Mouse (Mus musculus) liver, embryonic 16.5 days (tissue): ENCODE data around the gene Dph2. TPM values are rescaled to one million over a fixed set of nuclear protein-coding genes. Genes with fewer than 3 reads are reported as not detected.

Source experiments
- ATAC-seq: fragments of 200-750 bp; cut with Nextera tagmentation; 2 replicates; pipeline ENCODE4 v1.8.0; 2017; ENCODE audit warnings: low read depth, mild to moderate bottlenecking, moderate number of reproducible peaks, moderate library complexity
- H3K27ac ChIP-seq: fragments of 300-500 bp; sonication (generic); 2 replicates; pipeline ENCODE4 v1.5.1; 2014; ENCODE audit warnings: mild to moderate bottlenecking, low read length
- H3K27me3 ChIP-seq: fragments of 300-500 bp; sonication (generic); 2 replicates; pipeline ENCODE4 v1.6.1; 2014; ENCODE audit warnings: low read depth, low read length, mixed read lengths; ENCODE audit not compliant: control insufficient read depth, insufficient read depth
- H3K36me3 ChIP-seq: fragments of 300-500 bp; sonication (generic); 2 replicates; pipeline ENCODE4 v1.6.1; 2014; ENCODE audit warnings: mild to moderate bottlenecking; ENCODE audit not compliant: control insufficient read depth, insufficient read depth
- H3K4me1 ChIP-seq: fragments of 300-500 bp; sonication (generic); 2 replicates; pipeline ENCODE4 v1.6.1; 2014; ENCODE audit warnings: low read depth, low read length, mixed read lengths; ENCODE audit not compliant: control insufficient read depth
- H3K4me2 ChIP-seq: fragments of 300-500 bp; sonication (generic); 2 replicates; pipeline ENCODE4 v1.6.1; 2014; ENCODE audit warnings: low read depth, low read length, mixed read lengths
- H3K4me3 ChIP-seq: fragments of 300-500 bp; sonication (generic); 2 replicates; pipeline ENCODE4 v1.5.1; 2014; ENCODE audit warnings: low read depth, mild to moderate bottlenecking, low read length
- H3K9ac ChIP-seq: fragments of 300-500 bp; sonication (generic); 2 replicates; pipeline ENCODE4 v1.6.1; 2014; ENCODE audit warnings: low read depth, low read length
- H3K9me3 ChIP-seq: fragments of 300-500 bp; sonication (generic); replicated peaks from 2 replicates; pipeline ENCODE4 v1.6.1; 2016; ENCODE audit warnings: low read length; ENCODE audit not compliant: control insufficient read depth
- WGBS: fragments of 180-500 bp; shearing (Covaris S2); extraction: QIAGEN DNeasy Blood & Tissue Kit; methylation state at CpG from one replicate; pipeline ENCODE4 v1.1.7; 2014; ENCODE audit not compliant: insufficient replicate concordance; 5-methylcytosine and 5-hydroxymethylcytosine counted together
- polyA plus RNA-seq: library from polyadenylated mRNA; unstranded; fragments of >200 nt; fragmentation: Nextera tagmentation; extraction: Ambion mirVana; gene quantifications from 2 replicates; pipeline ENCODE4 v1.2.1, GENCODE M21; 2015

Dph2 gene
- polyA plus RNA-seq, 1 experiment from 2014 or later, result 5.8 TPM

- no peaks in the 10 kb centered on the region for H3K27me3 ChIP-seq
- H3K36me3 ChIP-seq, result peaks cover 38% of the 10 kb centered on the region
- ATAC-seq, result no peak
- H3K4me2 ChIP-seq, result no peak overlapping the region
- no peak overlapping the region for H3K4me3 ChIP-seq
- H3K27ac ChIP-seq, result no peak overlapping the region
- no peaks in the 10 kb centered on the region for H3K9me3 ChIP-seq
- H3K9ac ChIP-seq, result no peak overlapping the region
- WGBS, result 86% methylated on average over 10 of the region's 10 CpGs
- no peaks in the 10 kb centered on the region for H3K4me1 ChIP-seq
Observed at GRCm38 (mm10) chr4:117904094-117904493, 12.3 kb upstream of the Dph2 start.

- H3K9ac ChIP-seq, result no peak overlapping the region
- ATAC-seq, result no peak
- no peak overlapping the region for H3K4me2 ChIP-seq
- H3K36me3 ChIP-seq, result peaks cover 28% of the 10 kb centered on the region
- no peaks in the 10 kb centered on the region for H3K4me1 ChIP-seq
- no peaks in the 10 kb centered on the region for H3K27me3 ChIP-seq
- H3K27ac ChIP-seq, result no peak overlapping the region
- 66% methylated on average over 3 of the region's 3 CpGs for WGBS
- H3K9me3 ChIP-seq, result no peaks in the 10 kb centered on the region
- no peak overlapping the region for H3K4me3 ChIP-seq
Observed at GRCm38 (mm10) chr4:117898111-117898510, 6.3 kb upstream of the Dph2 start.

GRCm38 (mm10) chr4:117896031-117896430, 4.2 kb upstream of the Dph2 start:
- Histone ChIP-seq H3K36me3 (peaks cover 13% of the 10 kb centered on the region), H3K4me3 (no peak overlapping the region), H3K27me3 (no peaks in the 10 kb centered on the region), H3K9ac (no peak overlapping the region), H3K4me2 (no peak overlapping the region), H3K9me3 (no peaks in the 10 kb centered on the region), H3K27ac (no peak overlapping the region), H3K4me1 (peaks cover 7% of the 10 kb centered on the region)
- 82% methylated on average over 6 of the region's 6 CpGs for WGBS
- ATAC-seq, result no peak

GRCm38 (mm10) chr4:117895339-117895738, 3.5 kb upstream of the Dph2 start:
- no peak overlapping the region for H3K4me3 ChIP-seq
- H3K4me1 ChIP-seq, result peaks cover 10% of the 10 kb centered on the region
- H3K27me3 ChIP-seq, result no peaks in the 10 kb centered on the region
- H3K36me3 ChIP-seq, result peaks cover 10% of the 10 kb centered on the region
- 72% methylated on average over 7 of the region's 7 CpGs for WGBS
- H3K4me2 ChIP-seq, result no peak overlapping the region
- ATAC-seq, result no peak
- no peak overlapping the region for H3K9ac ChIP-seq
- no peak overlapping the region for H3K27ac ChIP-seq
- no peaks in the 10 kb centered on the region for H3K9me3 ChIP-seq

GRCm38 (mm10) chr4:117894601-117895000, 2.8 kb upstream of the Dph2 start:
- Histone ChIP-seq H3K4me1 (peaks cover 10% of the 10 kb centered on the region), H3K27me3 (no peaks in the 10 kb centered on the region), H3K9ac (no peak overlapping the region), H3K36me3 (peaks cover 4% of the 10 kb centered on the region), H3K4me3 (no peak overlapping the region), H3K4me2 (no peak overlapping the region), H3K27ac (no peak overlapping the region), H3K9me3 (no peaks in the 10 kb centered on the region)
- no peak for ATAC-seq
- WGBS, result 81% methylated on average over 8 of the region's 8 CpGs

- Histone ChIP-seq H3K4me3 (no peak overlapping the region), H3K4me1 (peaks cover 10% of the 10 kb centered on the region), H3K4me2 (no peak overlapping the region), H3K27me3 (no peaks in the 10 kb centered on the region), H3K9ac (no peak overlapping the region), H3K9me3 (no peaks in the 10 kb centered on the region), H3K27ac (no peak overlapping the region), H3K36me3 (no peaks in the 10 kb centered on the region; the same call in 1 of the 2 replicates)
- ATAC-seq, result no peak
- 18% methylated on average over 9 of the region's 9 CpGs for WGBS
Observed at GRCm38 (mm10) chr4:117893376-117893775, 1.5 kb upstream of the Dph2 start.

GRCm38 (mm10) chr4:117890750-117891149, 1.1 kb downstream of the Dph2 start:
- 79% methylated on average over 8 of the region's 8 CpGs for WGBS
- ATAC-seq, result no peak
- H3K4me2 ChIP-seq, result peak overlapping the region; percentile 83
- H3K4me3 ChIP-seq, result peak overlapping the region; percentile 83
- H3K27me3 ChIP-seq, result no peaks in the 10 kb centered on the region
- H3K4me1 ChIP-seq, result peaks cover 22% of the 10 kb centered on the region
- H3K9me3 ChIP-seq, result no peaks in the 10 kb centered on the region
- H3K36me3 ChIP-seq, result peaks cover under 1% of the 10 kb centered on the region
- H3K9ac ChIP-seq, result no peak overlapping the region
- no peak overlapping the region for H3K27ac ChIP-seq

- ATAC-seq, result no peak
- WGBS, result 86% methylated on average over 14 of the region's 14 CpGs
- Histone ChIP-seq H3K4me2 (no peak overlapping the region), H3K9me3 (no peaks in the 10 kb centered on the region), H3K27ac (no peak overlapping the region), H3K4me1 (peaks cover 22% of the 10 kb centered on the region), H3K27me3 (no peaks in the 10 kb centered on the region), H3K9ac (no peak overlapping the region), H3K4me3 (no peak overlapping the region), H3K36me3 (peaks cover 8% of the 10 kb centered on the region)
Observed at GRCm38 (mm10) chr4:117890031-117890430, 1.8 kb downstream of the Dph2 start.

GRCm38 (mm10) chr4:117889471-117889870, 2.4 kb downstream of the Dph2 start:
- Histone ChIP-seq H3K4me3 (no peak overlapping the region), H3K36me3 (peaks cover 14% of the 10 kb centered on the region), H3K27ac (no peak overlapping the region), H3K4me2 (no peak overlapping the region), H3K9ac (no peak overlapping the region), H3K27me3 (peaks cover 1% of the 10 kb centered on the region; the same call in 1 of the 2 replicates), H3K4me1 (peaks cover 22% of the 10 kb centered on the region), H3K9me3 (no peaks in the 10 kb centered on the region)
- WGBS, result 79% methylated on average over 15 of the region's 15 CpGs
- ATAC-seq, result no peak
